Mouse (Mus musculus) ES-Bruce4 (cell line): ENCODE measurements around the gene Polr1c.

ENCODE experiments used
- CTCF ChIP-seq: IDR thresholded peaks from one replicate; pipeline ENCODE4 v1.8.1; 2011; ENCODE audit warnings: low read depth, low read length
- EP300 ChIP-seq: IDR thresholded peaks from 2 replicates; pipeline ENCODE4 v1.6.1; 2011; ENCODE audit warnings: low read depth, low read length; ENCODE audit not compliant: insufficient read depth
- POLR2A ChIP-seq: IDR thresholded peaks from one replicate; pipeline ENCODE4 v1.8.1; 2011; ENCODE audit warnings: low read length; ENCODE audit not compliant: insufficient read depth

DNA sequence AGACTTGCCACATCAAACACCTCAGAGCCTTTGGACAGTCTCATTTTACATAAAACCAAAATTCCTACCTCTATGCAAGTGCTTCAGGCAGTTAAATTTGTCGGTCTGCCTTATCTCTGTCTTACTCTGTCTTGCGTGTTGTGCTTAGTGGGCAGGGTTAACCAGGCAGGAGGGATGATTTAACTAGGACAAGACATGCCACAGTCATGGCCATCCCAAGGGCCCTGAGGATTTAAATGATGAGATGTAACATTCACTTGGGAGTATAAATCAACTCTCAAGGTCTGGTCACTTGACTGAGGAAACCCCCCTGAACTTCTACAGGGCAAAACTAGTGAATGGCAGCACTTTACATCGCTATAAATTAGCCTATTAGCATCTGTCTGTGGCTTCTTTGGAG, 26.3 kb downstream of the Polr1c start:
- TF ChIP-seq CTCF (no peak), EP300 (no peak), POLR2A (no peak)
